Mouse (Mus musculus) stomach, embryonic 16.5 days (tissue): Measurements from ENCODE around the gene Lrrc7. TPM values are rescaled to one million over a fixed set of nuclear protein-coding genes. Genes with fewer than 3 reads are reported as not detected.

Source experiments
- ATAC-seq: fragments of 200-750 bp; cut with Nextera tagmentation; 2 replicates; pipeline ENCODE4 v1.8.0; 2017; ENCODE audit warnings: moderate number of reproducible peaks, moderate TSS enrichment; ENCODE audit not compliant: insufficient read depth, low FRiP score
- H3K27ac ChIP-seq: fragments of 300-500 bp; sonication (generic); 2 replicates; pipeline ENCODE4 v1.5.1; 2014; ENCODE audit warnings: low read length
- H3K27me3 ChIP-seq: fragments of 300-500 bp; sonication (generic); 2 replicates; pipeline ENCODE4 v1.6.1; 2014; ENCODE audit warnings: low read length, control low read depth, mixed read lengths; ENCODE audit not compliant: control insufficient read depth, insufficient read depth
- H3K36me3 ChIP-seq: fragments of 300-500 bp; sonication (generic); 2 replicates; pipeline ENCODE4 v1.6.1; 2014; ENCODE audit warnings: low read length; ENCODE audit not compliant: control insufficient read depth, insufficient read depth
- H3K4me1 ChIP-seq: fragments of 300-500 bp; sonication (generic); 2 replicates; pipeline ENCODE4 v1.6.1; 2014; ENCODE audit warnings: low read length, control low read depth, mixed read lengths; ENCODE audit not compliant: control insufficient read depth, insufficient read depth
- H3K4me2 ChIP-seq: fragments of 300-500 bp; sonication (generic); 2 replicates; pipeline ENCODE4 v1.6.1; 2014; ENCODE audit warnings: low read depth, low read length, mixed read lengths
- H3K4me3 ChIP-seq: fragments of 300-500 bp; sonication (generic); replicated peaks from 2 replicates; pipeline ENCODE4 v1.5.1; 2014; ENCODE audit warnings: mild to moderate bottlenecking, low read length
- H3K9ac ChIP-seq: fragments of 300-500 bp; sonication (generic); 2 replicates; pipeline ENCODE4 v1.6.1; 2014; ENCODE audit warnings: low read length
- H3K9me3 ChIP-seq: fragments of 300-500 bp; sonication (generic); replicated peaks from 2 replicates; pipeline ENCODE4 v1.6.1; 2016; ENCODE audit warnings: low read length, control low read depth; ENCODE audit not compliant: control insufficient read depth
- WGBS: fragments of 180-500 bp; shearing (Covaris S2); extraction: QIAGEN DNeasy Blood & Tissue Kit; methylation state at CpG from one replicate; pipeline ENCODE4 v1.1.7; 2014; 5-methylcytosine and 5-hydroxymethylcytosine counted together
- polyA plus RNA-seq: library from polyadenylated mRNA; unstranded; fragments of >200 nt; fragmentation: Nextera tagmentation; extraction: Ambion mirVana; gene quantifications from 2 replicates; pipeline ENCODE4 v1.2.1, GENCODE M21; 2015

The Lrrc7 gene
- polyA plus RNA-seq, 1 experiment from 2014 or later = 1.2 TPM

DNA sequence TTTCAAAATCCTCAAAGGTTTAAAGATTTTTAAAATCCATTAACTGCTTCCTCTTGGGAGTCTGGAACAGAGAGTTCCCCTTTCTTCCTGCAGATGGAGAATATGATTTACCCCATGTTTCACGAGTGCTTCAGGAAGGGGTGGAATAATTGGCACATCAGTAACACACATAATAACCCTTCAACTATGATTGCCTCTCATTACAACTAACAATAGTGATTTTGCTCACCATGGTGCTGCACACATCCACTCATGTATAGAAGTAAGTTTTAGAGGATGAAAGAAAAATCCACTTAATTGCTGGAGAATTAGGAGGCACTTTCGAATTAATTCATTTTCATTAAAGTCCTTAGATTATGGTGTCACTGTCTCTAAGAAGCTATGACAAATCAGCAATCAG is 251.6 kb downstream of the Lrrc7 start:
- Histone ChIP-seq H3K9me3 (no peaks in the 10 kb centered on the region), H3K27ac (no peak overlapping the region), H3K4me2 (no peak overlapping the region), H3K4me1 (no peaks in the 10 kb centered on the region), H3K4me3 (no peak overlapping the region), H3K27me3 (no peaks in the 10 kb centered on the region), H3K36me3 (no peaks in the 10 kb centered on the region), H3K9ac (no peak overlapping the region)
- 79% methylated on average over 2 of the region's 2 CpGs for WGBS
- ATAC-seq = no peak

DNA sequence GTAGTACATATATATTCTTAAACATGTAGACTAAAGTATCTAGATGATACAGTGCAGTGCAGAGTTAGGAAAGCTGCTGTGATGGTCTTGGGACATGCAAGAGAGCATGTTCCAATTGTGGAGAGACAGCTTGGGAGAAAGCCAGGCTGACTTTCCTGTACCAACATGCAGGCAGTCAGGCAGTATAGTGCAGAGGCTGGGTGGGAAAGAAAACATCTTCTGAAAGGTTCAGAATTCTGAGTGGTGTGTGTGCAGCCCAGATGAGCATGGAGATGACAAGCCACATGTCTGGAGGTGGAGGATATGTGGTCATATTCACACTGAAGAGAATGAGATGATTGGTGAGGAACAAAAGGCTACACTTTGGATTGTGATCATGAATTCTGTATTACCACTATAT is 254.6 kb downstream of the Lrrc7 start:
- H3K4me2 ChIP-seq = no peak overlapping the region
- H3K4me1 ChIP-seq = no peaks in the 10 kb centered on the region
- H3K27ac ChIP-seq = no peak overlapping the region
- no peaks in the 10 kb centered on the region for H3K36me3 ChIP-seq
- H3K9ac ChIP-seq = no peak overlapping the region
- H3K4me3 ChIP-seq = no peak overlapping the region
- H3K27me3 ChIP-seq = no peaks in the 10 kb centered on the region
- no peaks in the 10 kb centered on the region for H3K9me3 ChIP-seq
- no peak for ATAC-seq

DNA sequence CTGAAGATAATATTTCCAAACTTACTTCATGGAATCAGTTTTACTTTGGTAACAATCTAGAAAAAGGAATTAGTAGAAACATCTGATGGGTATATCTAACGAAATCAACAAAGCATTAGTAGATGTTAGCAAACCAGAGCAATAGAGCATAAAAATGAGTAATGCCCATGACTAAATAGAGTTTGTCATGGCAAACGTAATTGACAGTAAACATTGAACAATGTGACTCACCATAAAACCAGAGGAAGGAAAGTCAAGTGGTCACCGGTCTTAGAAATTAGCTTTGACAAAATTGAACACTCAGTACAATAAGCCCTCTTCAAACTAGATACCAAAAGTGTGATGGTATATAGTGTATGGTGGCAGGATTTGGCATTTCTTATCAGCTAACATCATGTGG is 263.3 kb downstream of the Lrrc7 start:
- H3K27me3 ChIP-seq = no peaks in the 10 kb centered on the region
- no peak overlapping the region for H3K27ac ChIP-seq
- no peak overlapping the region for H3K9ac ChIP-seq
- 76% methylated on average over 3 of the region's 3 CpGs for WGBS
- no peak overlapping the region for H3K4me2 ChIP-seq
- ATAC-seq = no peak
- H3K4me1 ChIP-seq = no peaks in the 10 kb centered on the region
- no peak overlapping the region for H3K4me3 ChIP-seq
- no peaks in the 10 kb centered on the region for H3K36me3 ChIP-seq
- no peaks in the 10 kb centered on the region for H3K9me3 ChIP-seq

DNA sequence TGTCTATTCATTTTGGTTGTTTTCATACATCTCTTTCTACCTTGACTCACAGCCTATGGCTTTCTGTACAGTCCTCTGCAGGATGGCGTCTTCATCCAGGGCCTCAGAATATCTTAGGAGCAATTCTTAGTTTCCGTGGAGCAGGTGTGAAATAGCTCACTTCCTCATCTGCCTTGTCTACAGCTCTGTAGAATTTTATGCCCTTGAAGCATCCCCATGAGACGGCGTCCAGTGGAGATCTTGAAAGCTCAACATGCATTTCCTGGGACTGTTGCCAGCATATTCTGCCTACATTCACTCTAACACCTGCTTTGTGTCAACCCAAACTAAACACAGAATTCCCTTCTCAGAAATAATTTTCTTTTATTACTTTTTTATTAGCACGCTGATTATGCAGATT is 267.0 kb downstream of the Lrrc7 start:
- Histone ChIP-seq H3K27ac (no peak overlapping the region), H3K4me1 (no peaks in the 10 kb centered on the region), H3K36me3 (no peaks in the 10 kb centered on the region), H3K4me3 (no peak overlapping the region), H3K9ac (no peak overlapping the region), H3K4me2 (no peak overlapping the region), H3K27me3 (no peaks in the 10 kb centered on the region), H3K9me3 (no peaks in the 10 kb centered on the region)
- WGBS = 39% methylated on average over 5 of the region's 5 CpGs
- ATAC-seq = 0 out of 2 replicates have a peak, but pooled peaks have one; percentile 29

DNA sequence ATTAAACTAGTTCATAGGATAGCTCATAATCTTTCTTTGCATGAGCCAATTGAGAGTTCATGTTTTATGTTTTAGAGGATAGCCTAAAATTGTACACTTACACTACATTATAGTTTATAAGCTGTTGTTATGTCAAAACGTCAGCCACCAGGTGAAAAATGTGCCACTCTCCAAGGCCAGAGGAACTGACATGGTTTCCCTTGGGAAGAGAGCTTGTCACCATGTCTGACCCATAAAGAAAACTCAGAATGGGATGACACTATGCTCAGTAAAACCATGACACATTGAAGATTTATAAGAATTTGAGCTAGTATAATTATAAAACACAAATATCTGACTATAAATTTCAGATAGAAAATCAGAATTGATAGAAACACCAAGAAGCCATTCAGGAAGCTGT is 277.6 kb downstream of the Lrrc7 start:
- Histone ChIP-seq H3K27ac (no peak overlapping the region), H3K36me3 (no peaks in the 10 kb centered on the region), H3K9ac (no peak overlapping the region), H3K4me3 (no peak overlapping the region), H3K4me2 (no peak overlapping the region), H3K9me3 (no peaks in the 10 kb centered on the region), H3K4me1 (no peaks in the 10 kb centered on the region), H3K27me3 (no peaks in the 10 kb centered on the region)
- no peak for ATAC-seq
- WGBS = 54% methylated on average over 1 of the region's 1 CpGs

DNA sequence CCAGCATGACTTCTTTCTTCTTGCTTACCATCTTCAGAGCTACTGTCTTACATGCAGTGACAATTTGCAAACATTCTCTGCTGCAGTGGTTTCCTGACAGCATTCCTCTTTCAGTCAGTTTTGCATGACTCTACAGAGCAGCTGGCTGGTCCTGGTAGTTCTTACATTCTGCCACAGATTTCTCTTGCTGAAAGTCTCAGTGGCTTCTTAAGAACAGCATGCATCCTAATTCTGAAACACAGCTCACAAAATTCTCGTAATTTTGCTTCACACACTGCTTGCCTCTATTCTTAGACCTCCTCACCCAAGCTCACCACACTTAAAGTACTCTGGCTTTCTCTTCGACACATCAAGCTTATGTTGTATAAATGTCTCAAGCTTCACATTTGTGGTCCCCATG is 283.4 kb downstream of the Lrrc7 start:
- H3K9ac ChIP-seq = no peak overlapping the region
- no peaks in the 10 kb centered on the region for H3K4me1 ChIP-seq
- ATAC-seq = no peak
- H3K36me3 ChIP-seq = no peaks in the 10 kb centered on the region
- no peak overlapping the region for H3K27ac ChIP-seq
- H3K27me3 ChIP-seq = no peaks in the 10 kb centered on the region
- H3K9me3 ChIP-seq = no peaks in the 10 kb centered on the region
- WGBS = 81% methylated on average over 2 of the region's 2 CpGs
- H3K4me2 ChIP-seq = no peak overlapping the region
- no peak overlapping the region for H3K4me3 ChIP-seq

DNA sequence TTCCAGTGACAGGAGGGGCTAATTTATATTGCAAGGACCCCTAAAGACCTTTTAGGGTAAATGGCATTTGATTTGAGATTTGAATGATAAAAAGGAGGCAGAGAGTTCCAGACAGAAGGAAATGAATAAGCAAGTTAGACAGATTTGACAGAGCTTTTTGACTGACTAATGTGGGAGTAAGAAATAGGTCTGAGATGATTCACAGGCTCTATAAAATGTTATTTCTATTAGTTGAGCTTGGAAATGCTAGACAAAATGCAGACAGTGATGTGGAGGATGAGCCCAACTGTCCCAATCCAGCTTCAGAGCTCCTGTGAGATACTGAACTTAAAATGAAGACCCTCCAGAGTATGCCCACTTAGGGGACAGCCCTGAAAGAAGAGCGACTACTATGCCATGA is 289.3 kb downstream of the Lrrc7 start:
- Histone ChIP-seq H3K4me3 (no peak overlapping the region), H3K4me2 (no peak overlapping the region), H3K27ac (no peak overlapping the region), H3K9ac (no peak overlapping the region), H3K9me3 (no peaks in the 10 kb centered on the region), H3K36me3 (no peaks in the 10 kb centered on the region), H3K4me1 (no peaks in the 10 kb centered on the region), H3K27me3 (no peaks in the 10 kb centered on the region)
- ATAC-seq = no peak
- 78% methylated on average over 1 of the region's 1 CpGs for WGBS

DNA sequence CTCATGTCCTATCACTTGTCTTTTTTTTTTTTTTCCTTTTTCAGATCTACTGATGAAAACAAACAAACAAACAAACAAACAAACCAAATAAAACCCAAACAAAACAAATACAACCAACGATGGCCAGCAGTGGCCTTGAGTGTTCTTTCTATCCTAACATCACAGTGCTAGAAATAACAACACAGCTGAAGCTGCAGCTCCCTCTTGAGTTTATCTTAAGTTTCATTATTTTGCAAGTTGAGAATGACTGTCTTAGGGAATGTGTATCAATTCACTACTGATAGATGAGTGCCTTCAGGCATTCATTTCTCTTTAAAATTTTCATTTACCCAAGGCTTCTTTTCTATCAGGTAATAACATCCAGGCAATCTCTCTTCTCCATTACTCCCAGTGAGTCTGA is 291.1 kb downstream of the Lrrc7 start:
- 64% methylated on average over 1 of the region's 1 CpGs for WGBS

DNA sequence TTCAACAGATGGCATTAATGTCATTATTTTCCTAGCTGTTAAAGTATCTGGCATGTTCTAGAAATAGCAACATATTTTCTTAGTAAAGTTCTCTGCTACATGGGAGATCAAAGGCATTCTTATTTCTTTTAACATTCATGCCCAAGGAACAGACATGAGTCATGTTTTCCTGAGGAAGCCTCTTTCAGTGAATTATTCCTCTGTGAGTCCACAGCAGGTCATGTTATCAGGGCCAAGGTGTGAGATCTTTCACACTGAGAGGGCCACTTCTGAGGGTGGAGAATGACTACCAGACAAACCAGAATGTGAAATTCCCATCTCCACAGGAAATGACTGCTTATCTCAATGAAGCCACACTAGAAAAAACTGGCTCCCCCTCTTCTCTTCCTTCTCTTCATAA is 309.4 kb downstream of the Lrrc7 start:
- Histone ChIP-seq H3K36me3 (no peaks in the 10 kb centered on the region), H3K9me3 (no peaks in the 10 kb centered on the region), H3K4me1 (no peaks in the 10 kb centered on the region), H3K4me2 (no peak overlapping the region), H3K4me3 (no peak overlapping the region), H3K9ac (no peak overlapping the region), H3K27me3 (no peaks in the 10 kb centered on the region), H3K27ac (no peak overlapping the region)
- ATAC-seq = no peak

More for the DNA sequence above, 291.1 kb downstream of the Lrrc7 start:
- Histone ChIP-seq H3K36me3 (no peaks in the 10 kb centered on the region), H3K4me2 (no peak overlapping the region), H3K4me3 (no peak overlapping the region), H3K9me3 (no peaks in the 10 kb centered on the region), H3K27ac (no peak overlapping the region), H3K27me3 (no peaks in the 10 kb centered on the region), H3K9ac (no peak overlapping the region), H3K4me1 (no peaks in the 10 kb centered on the region)
- ATAC-seq = no peak

DNA sequence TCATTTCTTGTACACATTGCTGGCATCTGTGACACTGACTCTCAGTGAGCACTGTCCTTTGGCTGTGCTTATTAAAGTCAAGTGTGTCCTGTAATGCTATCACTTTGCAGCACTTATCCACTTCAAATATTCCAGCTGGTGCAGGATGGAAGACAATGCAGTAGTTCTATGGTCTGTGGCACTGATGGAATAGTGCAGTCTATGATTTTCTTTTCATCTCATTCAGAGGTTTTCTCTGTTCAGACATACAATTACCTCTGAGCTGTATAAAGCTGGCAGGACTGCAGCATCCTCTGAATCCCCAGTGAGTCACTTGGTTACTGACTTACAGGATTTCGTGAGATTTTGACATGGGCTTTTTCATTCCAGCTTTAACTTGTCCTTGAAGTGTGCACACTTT is 314.3 kb downstream of the Lrrc7 start:
- Histone ChIP-seq H3K4me3 (no peak overlapping the region), H3K27me3 (no peaks in the 10 kb centered on the region), H3K36me3 (no peaks in the 10 kb centered on the region), H3K4me1 (no peaks in the 10 kb centered on the region), H3K27ac (no peak overlapping the region), H3K9ac (no peak overlapping the region), H3K4me2 (no peak overlapping the region), H3K9me3 (no peaks in the 10 kb centered on the region)
- no peak for ATAC-seq
- WGBS = 80% methylated on average over 1 of the region's 1 CpGs
